Mouse (Mus musculus) CH12.LX (cell line): ENCODE results near the gene Nup210. TPM values are rescaled to one million over a fixed set of nuclear protein-coding genes. Genes with fewer than 3 reads are reported as not detected.
A peak's percentile ranks its signal among the peaks of the same experiment; 100 is the strongest.

Experiments
- DNase-seq: peaks from one replicate; pipeline ENCODE4 v3.0.0-alpha.2; 2013; ENCODE audit errors: extremely low read depth
- H3K27ac ChIP-seq: 2 replicates; pipeline ENCODE4 v1.5.1; 2012; ENCODE audit warnings: low read depth, mild to moderate bottlenecking, control low read depth, moderate library complexity; ENCODE audit not compliant: insufficient read depth
- H3K27me3 ChIP-seq: replicated peaks from 2 replicates; pipeline ENCODE3; 2012; ENCODE audit warnings: inconsistent platforms
- H3K36me3 ChIP-seq, 2 experiments: replicated peaks in 1 of 2; 2 replicates each; pipeline versions ENCODE3 to v1.6.1; 2012; ENCODE audit warnings: inconsistent platforms in 1 of 2, low read length in 1 of 2, mild to moderate bottlenecking in 1 of 2, mixed read lengths in 1 of 2, moderate library complexity in 1 of 2; ENCODE audit not compliant: control insufficient read depth in 1 of 2, insufficient read depth in 1 of 2
- H3K4me1 ChIP-seq, 2 experiments: 2 replicates each; pipeline ENCODE4 v1.6.1; 2012; ENCODE audit warnings: inconsistent platforms in 1 of 2, moderate library complexity in 1 of 2; ENCODE audit not compliant: insufficient read depth in 2 of 2, control insufficient read depth in 1 of 2
- H3K4me2 ChIP-seq: 2 replicates; pipeline ENCODE4 v1.6.1; 2012; ENCODE audit warnings: low read depth, mild to moderate bottlenecking, control low read depth; ENCODE audit not compliant: poor library complexity, insufficient read depth, severe bottlenecking
- H3K4me3 ChIP-seq, 3 experiments: fragments of 150-350 bp in 1 of 3; sonication (generic) in 1 of 3; replicated peaks in 1 of 3; 2 replicates each; pipeline versions ENCODE3 to v1.5.1; 2011 to 2012; ENCODE audit warnings: low read depth in 2 of 3, low read length in 2 of 3, mild to moderate bottlenecking in 2 of 3, moderate library complexity in 2 of 3, control low read depth in 1 of 3, improper control_type of control experiment in 1 of 3, inconsistent platforms in 1 of 3, mixed read lengths in 1 of 3; ENCODE audit not compliant: poor library complexity in 1 of 3
- H3K79me2 ChIP-seq: replicated peaks from 2 replicates; pipeline ENCODE4 v1.6.1; 2012; ENCODE audit warnings: mild to moderate bottlenecking, moderate library complexity; ENCODE audit not compliant: control insufficient read depth, poor library complexity, insufficient read depth, severe bottlenecking; ENCODE audit errors: extremely low read depth
- H3K9ac ChIP-seq: 2 replicates; pipeline ENCODE4 v1.6.1; 2012; ENCODE audit warnings: low read depth, mild to moderate bottlenecking, control low read depth, moderate library complexity; ENCODE audit not compliant: insufficient read depth
- H3K9me3 ChIP-seq: replicated peaks from 2 replicates; pipeline ENCODE3; 2012; ENCODE audit warnings: low read length, inconsistent platforms, mixed read lengths
- CHD2 ChIP-seq: IDR thresholded peaks from 2 replicates; pipeline ENCODE4 v1.6.1; 2011; ENCODE audit warnings: low read length, improper control_type of control experiment
- CTCF ChIP-seq, 2 experiments: IDR thresholded peaks in 1 of 2; conservative IDR thresholded peaks in 1 of 2; 2 replicates each; pipeline ENCODE4 v1.5.1; 2011 to 2012; ENCODE audit warnings: low read depth in 2 of 2, low read length in 2 of 2, improper control_type of control experiment in 1 of 2, inconsistent platforms in 1 of 2, mild to moderate bottlenecking in 1 of 2, moderate library complexity in 1 of 2
- EP300 ChIP-seq: IDR thresholded peaks from 2 replicates; pipeline ENCODE4 v1.6.1; 2011; ENCODE audit warnings: low read length, improper control_type of control experiment
- KAT2A ChIP-seq: IDR thresholded peaks from 2 replicates; pipeline ENCODE4 v1.6.1; 2012; ENCODE audit warnings: low read length, improper control_type of control experiment, inconsistent platforms; ENCODE audit not compliant: insufficient replicate concordance
- MAFK ChIP-seq: IDR thresholded peaks from 2 replicates; pipeline ENCODE4 v1.6.1; 2011; ENCODE audit warnings: low read length, improper control_type of control experiment; ENCODE audit not compliant: insufficient replicate concordance
- MAX ChIP-seq: IDR thresholded peaks from 2 replicates; pipeline ENCODE4 v1.6.1; 2011; ENCODE audit warnings: low read length, improper control_type of control experiment
- MEF2A ChIP-seq: IDR thresholded peaks from 2 replicates; pipeline ENCODE4 v1.6.1; 2014; ENCODE audit warnings: low read depth, mild to moderate bottlenecking, inconsistent platforms, low read length, improper control_type of control experiment, borderline replicate concordance
- MXI1 ChIP-seq: IDR thresholded peaks from 2 replicates; pipeline ENCODE4 v1.6.1; 2011; ENCODE audit warnings: mild to moderate bottlenecking, low read depth, low read length, improper control_type of control experiment
- MYC ChIP-seq: IDR thresholded peaks from 2 replicates; pipeline ENCODE4 v1.6.1; 2011; ENCODE audit warnings: low read depth, mild to moderate bottlenecking, improper control_type of control experiment, low read length
- NELFE ChIP-seq: IDR thresholded peaks from 2 replicates; pipeline ENCODE4 v1.6.1; 2011; ENCODE audit warnings: low read depth, low read length, improper control_type of control experiment
- POLR2AphosphoS2 ChIP-seq: IDR thresholded peaks from 2 replicates; pipeline ENCODE4 v1.6.1; 2011; ENCODE audit warnings: low read depth, low read length, improper control_type of control experiment
- RAD21 ChIP-seq: IDR thresholded peaks from 2 replicates; pipeline ENCODE4 v1.6.1; 2011; ENCODE audit warnings: low read depth, mild to moderate bottlenecking, low read length, improper control_type of control experiment, moderate library complexity
- RCOR1 ChIP-seq: conservative IDR thresholded peaks from 2 replicates; pipeline ENCODE4 v1.6.1; 2012; ENCODE audit warnings: low read depth, mild to moderate bottlenecking, inconsistent platforms, low read length, improper control_type of control experiment
- SIN3A ChIP-seq: IDR thresholded peaks from 2 replicates; pipeline ENCODE4 v1.6.1; 2012; ENCODE audit warnings: low read length, improper control_type of control experiment, inconsistent platforms
- SMC3 ChIP-seq: IDR thresholded peaks from 2 replicates; pipeline ENCODE4 v1.6.1; 2011; ENCODE audit warnings: low read depth, low read length, improper control_type of control experiment
- TCF12 ChIP-seq: IDR thresholded peaks from 2 replicates; pipeline ENCODE4 v1.6.1; 2014; ENCODE audit warnings: low read depth, mild to moderate bottlenecking, inconsistent platforms, low read length, improper control_type of control experiment
- USF2 ChIP-seq: conservative IDR thresholded peaks from 2 replicates; pipeline ENCODE4 v1.6.1; 2011; ENCODE audit warnings: low read depth, low read length, improper control_type of control experiment
- ZC3H11A ChIP-seq: IDR thresholded peaks from 2 replicates; pipeline ENCODE4 v1.6.1; 2012; ENCODE audit warnings: low read depth, mild to moderate bottlenecking, inconsistent platforms, low read length, improper control_type of control experiment
- ZNF384 ChIP-seq: IDR thresholded peaks from 2 replicates; pipeline ENCODE4 v1.6.1; 2012; ENCODE audit warnings: low read depth, low read length, improper control_type of control experiment, inconsistent platforms
- dilution Hi-C: fragments of 300-500 bp; cut with MboI; formaldehyde crosslinking; loops from 2 replicates; pipeline ENCODE4 v1.14.3; 2020; ENCODE audit warnings: low sequenced_read_pairs; ENCODE audit not compliant: extremely low pct_unique_long_range_greater_than_20kb, extremely low pct_ligation_motif_present
- in situ Hi-C: fragments of 300-500 bp; cut with MboI; formaldehyde crosslinking; loops from 3 replicates; pipeline ENCODE4 v1.14.3; 2019; ENCODE audit warnings: low sequenced_read_pairs, low pct_ligation_motif_present, low pct_unique_long_range_greater_than_20kb, mixed read lengths
- polyA plus RNA-seq: library from polyadenylated mRNA; unstranded; fragments of >175 nt; gene quantifications from 2 replicates; pipeline ENCODE4 v1.2.1, GENCODE M21; 2012; ENCODE audit warnings: low read depth; ENCODE audit not compliant: insufficient read length
- total RNA-seq, 2 experiments: library from RNA; depleted of rRNA; stranded (reverse); fragments of 300-350 nt in 1 of 2; fragments of >200 nt in 1 of 2; gene quantifications; 2 replicates each; pipeline ENCODE4 v1.2.3; 2012 to 2014

Nup210 gene
- total and polyA plus RNA-seq, 3 experiments, result 41.9 to 103 (median 73.1) TPM

DNA sequence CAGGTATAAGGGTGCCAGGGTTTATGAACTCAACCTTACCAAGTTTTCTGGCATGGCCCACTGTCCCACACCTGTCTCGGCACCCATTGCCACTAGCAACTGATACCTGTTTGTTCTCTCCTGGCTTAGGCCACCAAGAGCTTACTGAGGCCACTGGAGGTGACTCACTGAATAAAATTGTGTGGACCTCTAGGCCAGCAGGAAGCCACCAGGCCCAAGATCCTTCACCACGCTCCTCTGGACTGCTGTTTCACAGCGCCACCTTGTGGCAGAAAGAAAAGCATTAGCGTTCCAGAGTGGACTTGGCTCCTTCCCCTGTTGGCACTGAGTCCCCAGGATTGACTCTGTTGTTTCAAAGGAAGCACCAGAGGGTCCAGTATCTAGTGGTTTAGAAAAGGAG, 23.2 kb upstream of the Nup210 start:
- in situ Hi-C loops (loop anchor here (5.0 to 10.0 kb wide), 2 partner anchors 38 to 315 kb away; no protein-coding TSS in a partner anchor), dilution Hi-C loops (no loop called here)
- DNase-seq, result peak; percentile 77
- Histone ChIP-seq H3K4me2 (no peak overlapping the region), H3K9ac (no peak overlapping the region), H3K4me1 (peaks cover 2 to 10% of the 10 kb centered on the region in 2 experiments; a peak in 2 of 4 replicates), H3K27me3 (peaks cover 4% of the 10 kb centered on the region), H3K27ac (no peak overlapping the region), H3K36me3 (no peaks in the 10 kb centered on the region), H3K79me2 (no peaks in the 10 kb centered on the region), H3K9me3 (no peaks in the 10 kb centered on the region)
- no peak for TF ChIP-seq MAFK
- TF ChIP-seq MYC, result no peak
- no peak for TF ChIP-seq TCF12
- no peak for TF ChIP-seq USF2
- peak; percentile 59 for TF ChIP-seq ZC3H11A
- peak; percentile 91 for TF ChIP-seq SMC3
- TF ChIP-seq CTCF (conservative IDR thresholded peaks at IDR 0.05 in 1 of 2, IDR thresholded peaks at IDR 0.05 in 1 of 2; ENCODE audit: low read depth in 2 of 2, low read length in 2 of 2), result peak; percentile 76 to 95
- TF ChIP-seq, all 38 proteins: peak for 3
- no peak overlapping the region for H3K4me3 ChIP-seq

DNA sequence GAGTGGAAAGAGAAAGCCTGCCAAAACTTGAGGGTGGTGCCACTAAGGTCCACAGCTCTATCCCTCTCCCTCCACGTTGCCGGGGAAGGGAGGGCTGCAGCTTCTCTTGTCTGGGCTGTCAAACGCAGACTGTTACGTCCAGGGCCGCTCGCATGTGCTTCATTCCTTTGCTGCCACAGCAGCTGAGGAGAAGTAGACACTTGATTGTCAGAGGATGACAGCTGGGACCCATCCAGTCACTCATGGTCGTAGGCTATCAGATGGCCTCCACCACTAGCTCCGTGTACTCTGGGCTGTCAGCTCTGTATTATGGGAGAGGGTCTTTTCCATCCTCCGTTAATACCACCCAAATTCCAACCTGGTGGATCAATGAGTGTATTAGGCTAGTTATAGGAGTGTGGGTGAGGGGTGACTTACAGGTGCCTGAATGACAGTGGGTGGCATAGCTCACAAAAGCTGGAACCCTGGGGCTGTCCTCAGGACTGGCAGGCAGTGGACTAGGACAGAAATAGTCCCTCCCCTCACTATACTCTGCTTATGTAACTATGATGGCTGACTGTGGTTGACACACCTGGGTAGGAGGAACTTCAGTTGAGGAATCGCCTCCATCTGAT, 20.8 kb upstream of the Nup210 start:
- no peak overlapping the region for H3K27ac ChIP-seq
- in situ Hi-C loops, result loop anchor here (5.0 to 10.0 kb wide), 2 partner anchors 35 to 313 kb away; no protein-coding TSS in a partner anchor
- H3K4me2 ChIP-seq, result no peak overlapping the region
- TF ChIP-seq CHD2, result no peak
- TF ChIP-seq RAD21, result no peak
- no peak for TF ChIP-seq EP300
- no peak for TF ChIP-seq MXI1
- TF ChIP-seq KAT2A, result no peak
- no peak for TF ChIP-seq ZC3H11A
- TF ChIP-seq POLR2AphosphoS2, result no peak
- TF ChIP-seq MAX, result no peak
- no peak for TF ChIP-seq SIN3A
- TF ChIP-seq SMC3, result no peak
- no peak for TF ChIP-seq NELFE
- TF ChIP-seq MEF2A, result no peak
- TF ChIP-seq CTCF (conservative IDR thresholded peaks at IDR 0.05 in 1 of 2, IDR thresholded peaks at IDR 0.05 in 1 of 2; ENCODE audit: low read depth in 2 of 2, low read length in 2 of 2), result no peak
- TF ChIP-seq ZNF384, result no peak
- no peak for TF ChIP-seq RCOR1
- TF ChIP-seq MAFK, result no peak
- TF ChIP-seq, all 38 proteins: peak for 0
- Histone ChIP-seq H3K4me1 (peaks cover 2 to 10% of the 10 kb centered on the region in 2 experiments; a peak in 2 of 4 replicates), H3K79me2 (no peaks in the 10 kb centered on the region), H3K9ac (no peak overlapping the region), H3K9me3 (no peaks in the 10 kb centered on the region), H3K36me3 (no peaks in the 10 kb centered on the region), H3K27me3 (peaks cover 2% of the 10 kb centered on the region), H3K4me3 (no peak overlapping the region)
- DNase-seq, result no peak
- dilution Hi-C loops, result no loop called here
